Mouse (Mus musculus) olfactory bulb, adult 2 months (tissue): Measurements from ENCODE around the gene Epha7. TPM values are rescaled to one million over a fixed set of nuclear protein-coding genes. Genes with fewer than 3 reads are reported as not detected.

Source experiments
- H3K27ac ChIP-seq: fragments of 200-500 bp; 2 replicates; pipeline ENCODE4 v1.5.1; 2012; ENCODE audit warnings: low read depth, low read length; ENCODE audit not compliant: insufficient read depth
- H3K4me1 ChIP-seq: fragments of 200-500 bp; 2 replicates; pipeline ENCODE4 v1.6.1; 2012; ENCODE audit warnings: low read length; ENCODE audit not compliant: control insufficient read depth, insufficient read depth
- H3K4me3 ChIP-seq: fragments of 200-500 bp; 2 replicates; pipeline ENCODE4 v1.5.1; 2012; ENCODE audit warnings: mild to moderate bottlenecking, low read depth, low read length, moderate library complexity; ENCODE audit not compliant: insufficient read depth
- CTCF ChIP-seq: fragments of 200-500 bp; IDR thresholded peaks from 2 replicates; pipeline ENCODE4 v1.5.1; 2012; ENCODE audit warnings: low read depth, mild to moderate bottlenecking, low read length, moderate library complexity; ENCODE audit not compliant: insufficient read depth
- POLR2A ChIP-seq: fragments of 200-500 bp; IDR thresholded peaks from 2 replicates; pipeline ENCODE4 v1.6.1; 2012; ENCODE audit warnings: mild to moderate bottlenecking, low read depth, low read length, moderate library complexity; ENCODE audit not compliant: insufficient read depth
- WGBS: fragments of 180-500 bp; shearing (Covaris S2); methylation state at CpG from one replicate; pipeline ENCODE4 v1.1.7; 2018; 5-methylcytosine and 5-hydroxymethylcytosine counted together
- polyA plus RNA-seq: library from polyadenylated mRNA; stranded (reverse); fragments of >200 nt; gene quantifications from 2 replicates; pipeline ENCODE4 v1.2.4, GENCODE M21; 2012; ENCODE audit warnings: low replicate concordance; ENCODE audit not compliant: missing spikeins, insufficient read depth, insufficient read length

The Epha7 gene
- polyA plus RNA-seq = not detected in 2 replicates

- Histone ChIP-seq H3K4me3 (peak within 1 kb of the TSS; percentile 72), H3K27ac (peak within 1 kb of the TSS; percentile 49), H3K4me1 (no peaks in the 10 kb centered on the region)
- under 1% methylated on average over 48 of the region's 48 CpGs for WGBS
- peak; percentile 90 for TF ChIP-seq POLR2A
- no peak for TF ChIP-seq CTCF
These were observed at the start of gene Epha7 for GRCm38 (mm10) chr4:28812691-28813289. Gene Epha7, plus strand, starts transcription at chr4:28813131.

GRCm38 (mm10) chr4:28783961-28784360 is 29.0 kb upstream of the Epha7 start:
- no peak for TF ChIP-seq POLR2A
- TF ChIP-seq CTCF = no peak
- WGBS = 46% methylated on average over 3 of the region's 3 CpGs
- H3K4me1 ChIP-seq = no peaks in the 10 kb centered on the region
- no peak overlapping the region for H3K27ac ChIP-seq
- H3K4me3 ChIP-seq = no peak overlapping the region

GRCm38 (mm10) chr4:28808800-28809199 is 4.1 kb upstream of the Epha7 start:
- TF ChIP-seq CTCF = no peak
- TF ChIP-seq POLR2A = no peak
- no peaks in the 10 kb centered on the region for H3K4me1 ChIP-seq
- no peak overlapping the region for H3K27ac ChIP-seq
- no peak overlapping the region for H3K4me3 ChIP-seq

GRCm38 (mm10) chr4:28809703-28810102 is 3.2 kb upstream of the Epha7 start:
- Histone ChIP-seq H3K4me1 (no peaks in the 10 kb centered on the region), H3K27ac (no peak overlapping the region), H3K4me3 (no peak overlapping the region)
- WGBS = 89% methylated on average over 4 of the region's 4 CpGs
- no peak for TF ChIP-seq POLR2A
- no peak for TF ChIP-seq CTCF

GRCm38 (mm10) chr4:28813551-28814475 is 882 bp downstream of the Epha7 start:
- under 1% methylated on average over 94 of the region's 94 CpGs for WGBS
- no peak for TF ChIP-seq CTCF
- no peak for TF ChIP-seq POLR2A
- Histone ChIP-seq H3K27ac (0 out of 2 replicates have a peak overlapping the region, but pooled peaks have one; percentile 32), H3K4me3 (peak overlapping the region; percentile 72), H3K4me1 (no peaks in the 10 kb centered on the region)

GRCm38 (mm10) chr4:28814476-28814815 is 1.5 kb downstream of the Epha7 start:
- H3K4me3 ChIP-seq = peak overlapping the region; percentile 77
- under 1% methylated on average over 8 of the region's 8 CpGs for WGBS
- no peak overlapping the region; the same call in 1 of the 2 replicates for H3K27ac ChIP-seq
- no peaks in the 10 kb centered on the region for H3K4me1 ChIP-seq
- TF ChIP-seq POLR2A (no peak), CTCF (no peak)

- Histone ChIP-seq H3K4me3 (peak overlapping the region; percentile 77), H3K27ac (peak overlapping the region; percentile 28; the same call in 1 of the 2 replicates), H3K4me1 (no peaks in the 10 kb centered on the region)
- under 1% methylated on average over 72 of the region's 72 CpGs for WGBS
- no peak for TF ChIP-seq CTCF
- no peak for TF ChIP-seq POLR2A
These were observed 2.1 kb downstream of the Epha7 start for GRCm38 (mm10) chr4:28814816-28815620.

- H3K27ac ChIP-seq = no peak overlapping the region
- 1% methylated on average over 15 of the region's 15 CpGs for WGBS
- H3K4me3 ChIP-seq = peak overlapping the region; percentile 77
- no peaks in the 10 kb centered on the region for H3K4me1 ChIP-seq
- TF ChIP-seq POLR2A = no peak
- no peak for TF ChIP-seq CTCF
These were observed 2.6 kb downstream of the Epha7 start for GRCm38 (mm10) chr4:28815621-28815920.
